19 mouse cellular contexts compared by ENCODE assay signal in genomic region chr16:88774106-88774505, GRCm38 (mm10). TPM values are rescaled to one million over a fixed set of nuclear protein-coding genes. Genes with fewer than 3 reads are reported as not detected.
DNase-seq lines count a peak whose midpoint lies in the region.
"Had no signal": no experiment of that assay in that cellular context is flagged by ENCODE, and none has a peak within 500 bp of the region (broad histone marks: within the 10 kb centered on the region; RNA-seq: fewer than 3 reads in every experiment).

2310057N15Rik (minus strand) TSS chr16:88774206.

- peak; percentile 33 for DNase-seq in heart, adult 11 months
- no peak for DNase-seq in heart, adult 18-20 months
- DNase-seq: adrenal gland, adult 2 months; adrenal gland, adult 8-10 months; adrenal gland, postnatal 10 days; adrenal gland, postnatal 14 days; adrenal gland, postnatal 25 days; adrenal gland, postnatal 36 days; B cell, adult 2 months; cerebellum, adult 11 months; cerebellum, adult 11-12 months; cerebellum, adult 18-20 months; cerebellum, adult 2 months had no signal

RNA-seq across cellular contexts. Expression of gene 2310057N15Rik, which starts in this region (rescaled TPM):
- total RNA-seq in heart, adult 18-20 months (2021), result not detected
- total RNA-seq: adrenal gland, adult 18-20 months; adrenal gland, adult 2 months; adrenal gland, adult 8-10 months; adrenal gland, postnatal 10 days; adrenal gland, postnatal 14 days; adrenal gland, postnatal 25 days; adrenal gland, postnatal 36 days; adrenal gland, postnatal 4 days; CH12.LX; ES-E14; G1E; MEL had no signal
